Mouse (Mus musculus): Measurements from ENCODE around the gene Efna2.

GRCm38 (mm10) chr10:80193976-80194375, 14.7 kb downstream of the Efna2 start:
- TF ChIP-seq CTCF (conservative IDR thresholded peaks at IDR 0.05 in 1 of 2, IDR thresholded peaks at IDR 0.05 in 1 of 2; ENCODE audit: low read depth in 2 of 2, low read length in 2 of 2) (no peak), CHD1 (IDR thresholded peaks at IDR 0.05; ENCODE audit: low read depth, low read length) (no peak)

Data from CH12.LX (cell line).